In the genomic region with DNA sequence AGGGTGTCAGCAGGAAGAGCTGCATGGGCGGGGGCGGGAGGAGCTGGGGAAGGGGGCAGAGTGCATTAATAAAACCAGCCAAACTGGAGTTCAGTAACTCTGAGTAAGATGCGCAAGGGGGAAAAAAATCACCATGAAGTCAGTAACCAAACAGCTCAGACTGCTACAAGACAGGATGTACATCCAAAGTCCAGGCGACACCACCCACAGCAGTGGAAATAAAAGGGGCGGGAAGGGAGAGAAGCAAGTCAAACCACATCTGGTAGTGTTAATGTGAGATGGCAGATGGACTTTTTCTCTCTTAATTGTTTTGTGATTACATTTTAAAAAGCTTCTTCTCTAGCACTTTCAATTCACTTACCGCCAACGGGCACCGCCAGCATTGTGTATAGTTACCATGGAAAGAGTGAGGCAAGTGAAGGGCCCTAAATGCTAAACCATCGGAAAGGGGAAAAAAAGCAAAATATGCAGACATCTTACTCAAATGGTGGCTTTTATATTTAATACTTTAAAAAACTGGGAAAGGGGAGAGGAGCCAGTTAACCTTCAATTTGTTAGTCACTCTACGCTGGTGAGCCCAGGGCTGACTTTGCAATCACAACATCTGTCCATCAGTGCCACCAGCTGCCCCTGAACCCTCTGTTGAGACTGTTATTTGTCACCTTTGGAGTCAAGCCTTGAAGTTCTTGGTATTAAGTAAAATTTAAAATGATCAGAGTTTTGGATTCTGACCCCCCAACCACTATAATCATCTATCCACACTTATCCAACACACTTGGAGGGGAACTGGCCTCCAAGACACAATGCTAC, we compare ENCODE assay signal across 10 mouse cellular contexts. TPM values are rescaled to one million over a fixed set of nuclear protein-coding genes. Genes with fewer than 3 reads are reported as not detected.
DNase-seq lines count a peak whose midpoint lies in the region; ATAC-seq lines count a peak whose summit lies in the region.
"Had no signal": no experiment of that assay in that cellular context is flagged by ENCODE, and none has a peak within 500 bp of the region (broad histone marks: within the 10 kb centered on the region; RNA-seq: fewer than 3 reads in every experiment).

No protein-coding gene starts in this region.

- no peak overlapping the region for H3K4me3 ChIP-seq in kidney, embryonic 16.5 days (ENCODE audit: low read length)
- H3K4me3 ChIP-seq in kidney, embryonic 14.5 days (ENCODE audit: low read length) = no peak overlapping the region
- H3K4me3 ChIP-seq in intestine, embryonic 14.5 days (ENCODE audit: low read depth, low read length) = no peak overlapping the region
- H3K4me3 ChIP-seq: midbrain, embryonic 12.5 days had no signal

- H3K27me3 ChIP-seq in kidney, embryonic 16.5 days (ENCODE audit: insufficient read depth, low read length) = no peaks in the 10 kb centered on the region
- H3K27me3 ChIP-seq in kidney, embryonic 14.5 days (ENCODE audit: control insufficient read depth, insufficient read depth, low read length) = no peaks in the 10 kb centered on the region
- H3K27me3 ChIP-seq in intestine, embryonic 14.5 days (replicated peaks; ENCODE audit: control insufficient read depth, insufficient read depth, low read length) = no peaks in the 10 kb centered on the region
- H3K27me3 ChIP-seq: midbrain, embryonic 12.5 days had no signal

- 0 out of 2 replicates have a peak, but pooled peaks cover 5% of the 10 kb centered on the region for H3K4me1 ChIP-seq in kidney, embryonic 16.5 days (ENCODE audit: insufficient read depth, low read length)
- 0 out of 2 replicates have a peak, but pooled peaks cover 4% of the 10 kb centered on the region for H3K4me1 ChIP-seq in kidney, embryonic 14.5 days (ENCODE audit: control insufficient read depth, insufficient read depth, low read length)
- H3K4me1 ChIP-seq in intestine, embryonic 14.5 days (replicated peaks; ENCODE audit: control insufficient read depth, insufficient read depth, low read length) = peaks cover 12% of the 10 kb centered on the region; the same call in 1 of the 2 replicates

- peak; percentile 34 to 35 for DNase-seq in right cerebral cortex, adult 2 months (ENCODE audit: low spot score in 2 of 2)
- DNase-seq in right cerebral cortex, postnatal 4 days = no peak
- peak; percentile 60 for DNase-seq in intestine, embryonic 14.5 days (ENCODE audit: low spot score)
- DNase-seq in cerebellum, adult 9-10 months = no peak
- DNase-seq: kidney, adult 2 months had no signal

- H3K27ac ChIP-seq in kidney, embryonic 16.5 days (ENCODE audit: low read length) = 0 out of 2 replicates have a peak overlapping the region, but pooled peaks have one; percentile 13
- H3K27ac ChIP-seq in kidney, embryonic 14.5 days (ENCODE audit: low read depth, low read length) = no peak overlapping the region
- H3K27ac ChIP-seq in intestine, embryonic 14.5 days (ENCODE audit: low read depth) = peak overlapping the region; percentile 77
- H3K27ac ChIP-seq: midbrain, embryonic 12.5 days had no signal

- no peak for ATAC-seq in kidney, embryonic 16.5 days (ENCODE audit: low FRiP score, low TSS enrichment)
- no peak for ATAC-seq in kidney, embryonic 14.5 days (ENCODE audit: low FRiP score, low TSS enrichment)
- peak; percentile 71; the same call in 1 of the 2 replicates for ATAC-seq in intestine, embryonic 14.5 days (replicated peaks; ENCODE audit: low FRiP score, low TSS enrichment, low read depth)
- ATAC-seq in monocyte, adult 5-6 weeks (replicated peaks; ENCODE audit: insufficient number of reproducible peaks, low FRiP score, low TSS enrichment, poor library complexity, severe bottlenecking) = no peak

- H3K4me2 ChIP-seq in kidney, embryonic 16.5 days (replicated peaks; ENCODE audit: low read depth, low read length) = no peak overlapping the region
- H3K4me2 ChIP-seq in kidney, embryonic 14.5 days (replicated peaks; ENCODE audit: low read depth, low read length) = no peak overlapping the region
- peak overlapping the region; percentile 9; the same call in 1 of the 2 replicates for H3K4me2 ChIP-seq in intestine, embryonic 14.5 days (ENCODE audit: low read length)
- H3K4me2 ChIP-seq: midbrain, embryonic 12.5 days had no signal

- peaks cover 19% of the 10 kb centered on the region for H3K36me3 ChIP-seq in kidney, embryonic 16.5 days (ENCODE audit: insufficient read depth, low read length)
- peaks cover 25% of the 10 kb centered on the region for H3K36me3 ChIP-seq in kidney, embryonic 14.5 days (ENCODE audit: control insufficient read depth, insufficient read depth, low read length)
- H3K36me3 ChIP-seq in intestine, embryonic 14.5 days (ENCODE audit: control insufficient read depth, insufficient read depth, low read length) = peaks cover 34% of the 10 kb centered on the region

- 77% methylated on average over 10 of the region's 10 CpGs for WGBS in kidney, embryonic 16.5 days
- WGBS in kidney, embryonic 14.5 days = 79% methylated on average over 10 of the region's 10 CpGs
- WGBS in intestine, embryonic 14.5 days = 54% methylated on average over 10 of the region's 10 CpGs

- H3K9ac ChIP-seq in kidney, embryonic 16.5 days (replicated peaks; ENCODE audit: low read length) = no peak overlapping the region
- H3K9ac ChIP-seq in kidney, embryonic 14.5 days (ENCODE audit: low read depth, low read length) = no peak overlapping the region
- no peak overlapping the region for H3K9ac ChIP-seq in intestine, embryonic 14.5 days (ENCODE audit: low read length)
- H3K9ac ChIP-seq: midbrain, embryonic 12.5 days had no signal

- H3K9me3 ChIP-seq in kidney, embryonic 16.5 days (ENCODE audit: low read length) = no peaks in the 10 kb centered on the region
- H3K9me3 ChIP-seq in kidney, embryonic 14.5 days (ENCODE audit: control insufficient read depth, low read length) = no peaks in the 10 kb centered on the region
- H3K9me3 ChIP-seq in intestine, embryonic 14.5 days (ENCODE audit: control insufficient read depth, low read length) = no peaks in the 10 kb centered on the region
- H3K9me3 ChIP-seq: midbrain, embryonic 12.5 days had no signal

RNA-seq across cellular contexts. Expression of gene Mb, which starts 54.1 kb away (rescaled TPM):
- 0.64 and 0.71 TPM in 2 replicates for polyA plus RNA-seq in kidney, embryonic 16.5 days (2015; fragmentation: Nextera tagmentation; extraction: Ambion mirVana)
- polyA plus RNA-seq in kidney, embryonic 14.5 days (2014; fragmentation: Nextera tagmentation; extraction: Ambion mirVana) = 0.60 and 0.69 TPM in 2 replicates
- polyA plus RNA-seq in intestine, embryonic 14.5 days (2014; fragmentation: Nextera tagmentation; extraction: Ambion mirVana) = 0.35 and 0.65 TPM in 2 replicates
- total RNA-seq in monocyte, adult 5-6 weeks (2017) = not detected in 3 replicates
- total RNA-seq: granulocyte monocyte progenitor cell, adult 5-6 weeks had no signal
- polyA plus RNA-seq: midbrain, embryonic 12.5 days had no signal

Comparison
In these comparisons a context has a peak if more than half of its experiments do, and no peak if none do; other contexts are left out.
1. DNase-seq: peak in right cerebral cortex, adult 2 months (2 of 2) and intestine, embryonic 14.5 days (single experiment); none in right cerebral cortex, postnatal 4 days (single experiment) and cerebellum, adult 9-10 months (single experiment).